Mouse (Mus musculus) lung, postnatal 4 days (tissue): ENCODE data around the gene Pkn3.
A peak's percentile ranks its signal among the peaks of the same experiment; 100 is the strongest.
"Not testable (repeated sequence)": the region's sequence is repeated elsewhere in the genome, so short reads cannot be mapped to it uniquely, and the experiment has no call there.

ENCODE experiments used
- DNase-seq, 2 experiments: peaks; one replicate each; pipeline ENCODE4 v3.0.0; 2021

Gene Pkn3

GRCm38 (mm10) chr2:30077502-30078348 is at the start of gene Pkn3:
TSS of gene Pkn3 (plus strand) at chr2:30077684.
- peak; percentile 92 to 93 for DNase-seq

- peak in 1 of 2 experiments; percentile 22 for DNase-seq
Measured at GRCm38 (mm10) chr2:30032244-30032846, 45.1 kb upstream of the Pkn3 start.

GRCm38 (mm10) chr2:30032957-30033356 is 44.5 kb upstream of the Pkn3 start:
- DNase-seq, result no peak

- DNase-seq, result no peak
Measured at GRCm38 (mm10) chr2:30037762-30038161, 39.7 kb upstream of the Pkn3 start.

- no peak for DNase-seq
Measured at GRCm38 (mm10) chr2:30038370-30038769, 39.1 kb upstream of the Pkn3 start.

GRCm38 (mm10) chr2:30039687-30040086 is 37.8 kb upstream of the Pkn3 start:
- DNase-seq, result no peak

- peak; percentile 82 to 86 for DNase-seq
Measured at GRCm38 (mm10) chr2:30042445-30042844, 35.0 kb upstream of the Pkn3 start.

- no peak for DNase-seq
Measured at GRCm38 (mm10) chr2:30044550-30044949, 32.9 kb upstream of the Pkn3 start.

- DNase-seq, result no peak
Measured at GRCm38 (mm10) chr2:30047127-30047526, 30.4 kb upstream of the Pkn3 start.

GRCm38 (mm10) chr2:30048101-30048501 is 29.4 kb upstream of the Pkn3 start:
- DNase-seq, result no peak

- peak; percentile 98 to 99 for DNase-seq
Measured at GRCm38 (mm10) chr2:30048699-30049388, 28.6 kb upstream of the Pkn3 start, which contains the start of gene Wdr34. TSS of gene Wdr34 (minus strand) at chr2:30048881.

GRCm38 (mm10) chr2:30049831-30050230 is 27.7 kb upstream of the Pkn3 start:
- no peak for DNase-seq

GRCm38 (mm10) chr2:30051992-30052761 is 25.3 kb upstream of the Pkn3 start:
- no peak for DNase-seq

GRCm38 (mm10) chr2:30055310-30055709 is 22.2 kb upstream of the Pkn3 start:
- not testable (repeated sequence) for DNase-seq

GRCm38 (mm10) chr2:30056736-30057135 is 20.7 kb upstream of the Pkn3 start:
- no peak for DNase-seq

GRCm38 (mm10) chr2:30057223-30057904 is 20.1 kb upstream of the Pkn3 start, which contains the start of gene Set:
TSS of gene Set (plus strand) at chr2:30057378.
- DNase-seq, result peak; percentile 27 to 28

GRCm38 (mm10) chr2:30058418-30058817 is 19.1 kb upstream of the Pkn3 start:
- DNase-seq, result no peak

GRCm38 (mm10) chr2:30061215-30062166 is 16.0 kb upstream of the Pkn3 start:
- peak; percentile 61 to 64 for DNase-seq

- peak; percentile 66 to 71 for DNase-seq
Measured at GRCm38 (mm10) chr2:30062249-30063093, 15.0 kb upstream of the Pkn3 start.

GRCm38 (mm10) chr2:30063235-30063634 is 14.2 kb upstream of the Pkn3 start:
- DNase-seq, result no peak
